Mouse (Mus musculus) embryo, embryonic 9.5 days (tissue): ENCODE measurements around the gene Llgl2.

Experiments
- DNase-seq: peaks from one replicate; pipeline ENCODE4 v3.0.0-alpha.2; 2017; ENCODE audit errors: extremely low spot score

Gene Llgl2

DNA sequence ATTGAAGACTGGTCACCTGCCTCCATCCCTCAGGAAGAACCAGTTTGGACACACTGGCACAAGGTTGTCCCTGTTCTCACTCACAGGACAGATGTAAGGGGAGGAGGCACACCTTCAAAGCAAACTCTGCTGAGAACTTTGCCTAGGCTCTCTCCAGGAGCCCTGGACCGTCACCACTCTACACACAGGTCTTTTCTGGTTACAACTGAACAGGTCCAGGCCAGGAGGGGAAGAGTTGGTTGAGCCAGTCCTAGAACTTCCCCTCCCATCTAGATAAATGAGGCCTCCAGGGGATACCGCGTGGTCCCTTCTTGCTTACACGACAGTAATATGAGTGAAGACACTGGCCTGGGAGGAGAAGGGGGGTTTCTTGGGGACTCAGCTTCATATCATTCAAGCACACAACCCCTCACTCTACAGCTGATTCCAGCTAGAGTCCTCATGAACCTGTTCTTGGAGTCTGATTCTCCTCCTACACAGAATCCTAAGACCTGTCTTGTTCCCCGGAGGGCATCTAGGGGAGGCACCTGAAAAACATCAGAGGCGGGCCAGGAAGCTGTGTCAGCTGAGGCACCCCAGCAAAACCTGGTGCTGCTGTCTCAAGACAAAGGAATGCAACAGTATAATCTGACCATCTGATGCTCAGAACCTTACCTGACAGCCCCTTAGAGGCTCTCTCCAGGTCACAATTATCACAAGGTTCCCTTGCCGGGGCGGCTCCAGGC, 80.5 kb downstream of the Llgl2 start:
- no peak for DNase-seq
